ENCODE assay signal across 8 mouse cellular contexts in the genomic region with DNA sequence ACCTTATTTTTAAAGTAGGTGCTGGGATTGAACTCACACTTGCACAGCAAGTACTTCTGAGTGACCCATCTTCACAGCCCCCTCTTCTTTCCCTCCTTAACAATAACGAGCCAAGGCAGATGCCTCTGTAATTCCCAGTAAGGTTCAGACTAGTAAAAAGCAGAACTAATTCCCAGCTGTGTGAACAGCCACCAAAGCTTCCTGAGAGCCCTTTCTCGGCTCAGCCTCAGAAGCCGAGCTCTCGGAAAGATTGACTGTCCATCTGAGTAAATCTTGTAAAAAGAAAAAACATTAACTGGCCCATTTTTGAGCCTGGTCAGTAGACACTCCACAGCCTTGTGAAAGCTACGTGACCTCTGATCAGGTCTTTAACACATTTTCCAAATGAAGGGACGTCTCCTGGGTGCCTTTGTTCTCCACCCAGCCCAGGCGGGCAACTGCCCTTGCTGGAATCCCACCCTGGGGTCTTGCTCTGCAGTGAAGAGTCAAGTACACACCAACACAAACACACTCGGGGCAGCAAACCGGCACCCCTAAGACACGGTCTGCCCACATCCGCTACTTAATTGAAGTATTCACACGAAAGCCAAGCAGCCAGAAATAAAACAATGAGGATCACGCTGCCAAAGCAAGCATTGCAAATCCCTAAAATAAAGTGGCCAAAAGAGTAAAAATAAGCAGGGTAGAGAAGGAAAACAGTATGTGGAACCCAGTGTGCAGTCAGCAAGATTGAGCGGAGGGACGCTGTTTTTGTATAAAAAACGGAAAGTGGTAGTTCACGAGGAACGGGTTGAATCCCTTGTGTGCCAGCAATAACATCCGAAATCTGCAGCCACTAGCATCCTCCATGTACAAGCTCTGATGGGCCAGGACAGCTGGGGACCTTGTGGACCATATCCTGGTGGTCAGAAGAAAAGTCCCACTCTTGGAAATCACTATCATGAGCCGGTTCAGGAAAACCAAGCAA.
DNase-seq lines count a peak whose midpoint lies in the region; ATAC-seq and TF ChIP-seq lines count a peak whose summit lies in the region.

No protein-coding gene starts in this region.

- TF ChIP-seq CTCF in kidney, postnatal 0 days (IDR thresholded peaks at IDR 0.05; ENCODE audit: low read depth), result no peak

- no peak overlapping the region; the same call in 1 of the 2 replicates for H3K4me3 ChIP-seq in kidney, postnatal 0 days (replicated peaks; ENCODE audit: low read depth, low read length)
- no peak overlapping the region for H3K4me3 ChIP-seq in forebrain, embryonic 13.5 days
- peak overlapping the region; percentile 13; the same call in 1 of the 2 replicates for H3K4me3 ChIP-seq in hindbrain, embryonic 16.5 days (ENCODE audit: low read length)
- no peak overlapping the region for H3K4me3 ChIP-seq in neural tube, embryonic 11.5 days (ENCODE audit: low read depth, low read length)

- H3K36me3 ChIP-seq in kidney, postnatal 0 days (ENCODE audit: insufficient read depth, low read length), result no peaks in the 10 kb centered on the region
- H3K36me3 ChIP-seq in forebrain, embryonic 13.5 days (ENCODE audit: poor library complexity, severe bottlenecking), result no peaks in the 10 kb centered on the region
- no peaks in the 10 kb centered on the region for H3K36me3 ChIP-seq in hindbrain, embryonic 16.5 days (ENCODE audit: control insufficient read depth, insufficient read depth, low read length)
- no peaks in the 10 kb centered on the region for H3K36me3 ChIP-seq in neural tube, embryonic 11.5 days (ENCODE audit: control insufficient read depth, insufficient read depth, low read length)

- H3K9ac ChIP-seq in kidney, postnatal 0 days (ENCODE audit: low read depth, low read length), result 0 out of 2 replicates have a peak overlapping the region, but pooled peaks have one; percentile 13
- no peak overlapping the region for H3K9ac ChIP-seq in forebrain, embryonic 13.5 days
- peak overlapping the region; percentile 43; the same call in 1 of the 2 replicates for H3K9ac ChIP-seq in hindbrain, embryonic 16.5 days (ENCODE audit: low read depth, low read length)
- no peak overlapping the region for H3K9ac ChIP-seq in neural tube, embryonic 11.5 days (ENCODE audit: low read length)

- H3K9me3 ChIP-seq in kidney, postnatal 0 days (replicated peaks; ENCODE audit: low read length), result no peaks in the 10 kb centered on the region
- H3K9me3 ChIP-seq in forebrain, embryonic 13.5 days (replicated peaks), result no peaks in the 10 kb centered on the region
- no peaks in the 10 kb centered on the region for H3K9me3 ChIP-seq in hindbrain, embryonic 16.5 days (ENCODE audit: control insufficient read depth, low read length)
- H3K9me3 ChIP-seq in neural tube, embryonic 11.5 days (ENCODE audit: control insufficient read depth, low read length), result no peaks in the 10 kb centered on the region

- DNase-seq in kidney, postnatal 0 days (ENCODE audit: low spot score), result peak; percentile 49
- no peak for DNase-seq in kidney, adult 18-20 months
- DNase-seq in neural tube, embryonic 11.5 days (ENCODE audit: low spot score), result no peak
- DNase-seq in urinary bladder, postnatal 25 days (ENCODE audit: low spot score), result no peak
- no peak for DNase-seq in adrenal gland, adult 2 months
- DNase-seq in left cerebral cortex, postnatal 4 days, result no peak

- H3K27me3 ChIP-seq in kidney, postnatal 0 days (ENCODE audit: insufficient read depth, low read length), result no peaks in the 10 kb centered on the region
- H3K27me3 ChIP-seq in forebrain, embryonic 13.5 days, result no peaks in the 10 kb centered on the region; the same call in 1 of the 2 replicates
- H3K27me3 ChIP-seq in hindbrain, embryonic 16.5 days (replicated peaks; ENCODE audit: control insufficient read depth, insufficient read depth, low read length), result no peaks in the 10 kb centered on the region
- H3K27me3 ChIP-seq in neural tube, embryonic 11.5 days (ENCODE audit: control insufficient read depth, insufficient read depth, low read length), result no peaks in the 10 kb centered on the region

- WGBS in kidney, postnatal 0 days, result 38% methylated on average over 20 of the region's 20 CpGs
- 31% methylated on average over 20 of the region's 20 CpGs for WGBS in forebrain, embryonic 13.5 days
- 22% methylated on average over 20 of the region's 20 CpGs for WGBS in hindbrain, embryonic 16.5 days
- 34% methylated on average over 20 of the region's 20 CpGs for WGBS in neural tube, embryonic 11.5 days

- peaks cover 53% of the 10 kb centered on the region for H3K4me1 ChIP-seq in kidney, postnatal 0 days (replicated peaks; ENCODE audit: insufficient read depth, low read length)
- H3K4me1 ChIP-seq in forebrain, embryonic 13.5 days, result peaks cover 18% of the 10 kb centered on the region; the same call in 1 of the 2 replicates
- peaks cover 23% of the 10 kb centered on the region for H3K4me1 ChIP-seq in hindbrain, embryonic 16.5 days (ENCODE audit: control insufficient read depth, insufficient read depth, low read depth, low read length)
- peaks cover 15% of the 10 kb centered on the region; the same call in 1 of the 2 replicates for H3K4me1 ChIP-seq in neural tube, embryonic 11.5 days (ENCODE audit: control insufficient read depth, insufficient read depth, low read length)

- no peak for ATAC-seq in kidney, postnatal 0 days (replicated peaks; ENCODE audit: low FRiP score, low read depth)
- ATAC-seq in forebrain, embryonic 13.5 days, result no peak
- ATAC-seq in hindbrain, embryonic 16.5 days, result 0 out of 2 replicates have a peak, but pooled peaks have one; percentile 24
- peak; percentile 31; the same call in 1 of the 2 replicates for ATAC-seq in neural tube, embryonic 11.5 days (ENCODE audit: insufficient read depth, low FRiP score, low TSS enrichment)

- H3K27ac ChIP-seq in kidney, postnatal 0 days, result peak overlapping the region; percentile 44; the same call in 1 of the 2 replicates
- no peak overlapping the region for H3K27ac ChIP-seq in forebrain, embryonic 13.5 days
- peak overlapping the region; percentile 32; the same call in 1 of the 2 replicates for H3K27ac ChIP-seq in hindbrain, embryonic 16.5 days (ENCODE audit: low read depth, low read length)
- H3K27ac ChIP-seq in neural tube, embryonic 11.5 days (ENCODE audit: low read depth, low read length), result peak overlapping the region; percentile 57; the same call in 1 of the 2 replicates

- intact Hi-C loops in left cerebral cortex, postnatal 4 days (cut with DNase I), result no loop called here

- peak overlapping the region; percentile 31 for H3K4me2 ChIP-seq in kidney, postnatal 0 days (ENCODE audit: low read length)
- peak overlapping the region; percentile 17 for H3K4me2 ChIP-seq in forebrain, embryonic 13.5 days
- peak overlapping the region; percentile 50 for H3K4me2 ChIP-seq in hindbrain, embryonic 16.5 days (ENCODE audit: low read length)
- no peak overlapping the region for H3K4me2 ChIP-seq in neural tube, embryonic 11.5 days (ENCODE audit: low read depth)

Comparison
In these comparisons a context has a peak if more than half of its experiments do, and no peak if none do; other contexts are left out.
1. ATAC-seq: peak in hindbrain, embryonic 16.5 days (single experiment) and neural tube, embryonic 11.5 days (single experiment); none in kidney, postnatal 0 days (single experiment) and forebrain, embryonic 13.5 days (single experiment).
2. H3K9ac ChIP-seq: peak in kidney, postnatal 0 days (single experiment) and hindbrain, embryonic 16.5 days (single experiment); none in forebrain, embryonic 13.5 days (single experiment) and neural tube, embryonic 11.5 days (single experiment).